Mouse (Mus musculus) urinary bladder, adult 2 months (tissue): ENCODE results near the gene Arhgef28. TPM values are rescaled to one million over a fixed set of nuclear protein-coding genes. Genes with fewer than 3 reads are reported as not detected.

Source experiments
- polyA plus RNA-seq: library from polyadenylated mRNA; depleted of rRNA; stranded (reverse); fragments of >200 nt; gene quantifications from 2 replicates; pipeline ENCODE4 v1.2.3, GENCODE M21; 2012; rRNA removed

Arhgef28 gene
- polyA plus RNA-seq, 1 experiment = 13.5 TPM

Other genes starting within 250 kb of the Arhgef28 start
- gene Utp15, start 56.6 kb upstream of the Arhgef28 start, polyA plus RNA-seq = 13.3 and 13.4 TPM in 2 replicates
- 37.4 and 47.6 TPM in 2 replicates for gene Ankra2, start 56.6 kb upstream of the Arhgef28 start, polyA plus RNA-seq
- gene Gm21976, start 73.4 kb upstream of the Arhgef28 start, polyA plus RNA-seq = not detected in 2 replicates
- gene Btf3, start 110.6 kb upstream of the Arhgef28 start, polyA plus RNA-seq = 665 and 770 TPM in 2 replicates
- gene Foxd1, start 147.8 kb upstream of the Arhgef28 start, polyA plus RNA-seq = 0.01 TPM in 1 of 2 replicates, not detected in the other